11 mouse cellular contexts compared by ENCODE assay signal in the genomic region with DNA sequence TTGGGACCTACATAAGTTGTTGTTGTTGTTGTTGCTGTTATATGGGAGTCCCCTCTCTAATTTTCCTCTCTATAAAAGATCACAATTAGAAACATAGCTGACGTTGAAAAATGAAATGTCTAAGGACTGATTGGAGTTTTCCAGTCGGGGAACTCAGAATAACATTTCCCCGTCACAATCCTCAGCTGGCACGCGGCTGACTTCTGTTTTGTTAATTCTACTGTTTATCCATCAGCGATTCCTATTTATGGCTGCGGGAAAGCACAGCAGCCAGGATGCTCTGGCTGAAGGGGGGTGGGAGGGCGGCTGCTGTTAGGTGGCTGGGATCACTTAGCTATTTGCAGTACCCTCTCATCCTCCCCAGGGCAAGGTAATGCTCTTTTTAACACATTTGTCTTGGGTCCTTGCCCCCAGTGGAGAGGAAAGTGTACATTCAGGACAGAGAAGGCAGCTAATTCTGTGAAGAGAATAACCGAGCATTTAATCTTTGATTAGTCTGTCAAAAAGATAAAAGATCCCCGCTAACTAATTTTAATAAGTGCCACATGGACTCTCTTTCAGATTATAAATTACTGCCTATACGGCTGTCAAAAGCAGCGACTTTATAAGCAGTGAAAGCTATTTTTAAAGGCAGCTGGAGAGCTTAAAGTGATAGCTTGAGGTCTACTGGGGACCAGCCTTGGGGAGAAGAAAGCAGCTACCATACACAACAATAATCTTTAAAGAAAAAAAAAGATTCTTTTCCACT. TPM values are rescaled to one million over a fixed set of nuclear protein-coding genes. Genes with fewer than 3 reads are reported as not detected.
A peak's percentile ranks its signal among the peaks of the same experiment; 100 is the strongest.
DNase-seq lines count a peak whose midpoint lies in the region; ATAC-seq and TF ChIP-seq lines count a peak whose summit lies in the region.
"Had no signal": no experiment of that assay in that cellular context is flagged by ENCODE, and none has a peak within 500 bp of the region (broad histone marks: within the 10 kb centered on the region; RNA-seq: fewer than 3 reads in every experiment).

No protein-coding gene starts in this region.

- no peak overlapping the region for H3K4me2 ChIP-seq in hindbrain, embryonic 11.5 days (replicated peaks; ENCODE audit: low read depth, low read length)
- peak overlapping the region; percentile 29; the same call in 1 of the 2 replicates for H3K4me2 ChIP-seq in embryonic facial prominence, embryonic 14.5 days (ENCODE audit: low read depth, low read length)
- H3K4me2 ChIP-seq in forebrain, postnatal 0 days (ENCODE audit: low read depth), result peak overlapping the region; percentile 29; the same call in 1 of the 2 replicates
- peak overlapping the region; percentile 42 for H3K4me2 ChIP-seq in midbrain, embryonic 12.5 days (replicated peaks)

- H3K27me3 ChIP-seq in hindbrain, embryonic 11.5 days (ENCODE audit: control insufficient read depth, insufficient read depth, low read length), result no peaks in the 10 kb centered on the region
- H3K27me3 ChIP-seq in hindbrain, embryonic 10.5 days (ENCODE audit: insufficient read depth, poor library complexity, severe bottlenecking), result peaks cover 14% of the 10 kb centered on the region; the same call in 1 of the 2 replicates
- H3K27me3 ChIP-seq in embryonic facial prominence, embryonic 14.5 days (replicated peaks; ENCODE audit: control insufficient read depth, insufficient read depth, low read length), result no peaks in the 10 kb centered on the region
- H3K27me3 ChIP-seq in forebrain, postnatal 0 days (ENCODE audit: insufficient read depth, low read length), result no peaks in the 10 kb centered on the region
- H3K27me3 ChIP-seq in midbrain, embryonic 12.5 days, result peaks cover 10% of the 10 kb centered on the region; the same call in 1 of the 2 replicates

- DNase-seq in hindbrain, embryonic 11.5 days (ENCODE audit: low spot score), result peak; percentile 29
- no peak for DNase-seq in hindbrain, embryonic 10.5 days (ENCODE audit: low spot score)
- no peak for DNase-seq in embryonic facial prominence, embryonic 14.5 days (ENCODE audit: low spot score)
- DNase-seq in forebrain, postnatal 0 days, result no peak
- DNase-seq in thymus, postnatal 4 days, result no peak
- DNase-seq in left cerebral cortex, adult 2 months (ENCODE audit: extremely low spot score in 1 of 2, low spot score in 2 of 2), result no peak
- DNase-seq: cerebellum, adult 9-10 months; layer of hippocampus, postnatal 36 days; lung, adult 18-20 months had no signal

- H3K4me1 ChIP-seq in hindbrain, embryonic 11.5 days (replicated peaks; ENCODE audit: control insufficient read depth, insufficient read depth, low read length), result 0 out of 2 replicates have a peak, but pooled peaks cover 2% of the 10 kb centered on the region
- peaks cover 20% of the 10 kb centered on the region for H3K4me1 ChIP-seq in hindbrain, embryonic 10.5 days (replicated peaks)
- 0 out of 2 replicates have a peak, but pooled peaks cover 6% of the 10 kb centered on the region for H3K4me1 ChIP-seq in embryonic facial prominence, embryonic 14.5 days (ENCODE audit: control insufficient read depth, insufficient read depth, low read length)
- peaks cover 9% of the 10 kb centered on the region; the same call in 1 of the 2 replicates for H3K4me1 ChIP-seq in forebrain, postnatal 0 days (ENCODE audit: insufficient read depth)
- H3K4me1 ChIP-seq in midbrain, embryonic 12.5 days, result peaks cover 22% of the 10 kb centered on the region

- no peaks in the 10 kb centered on the region for H3K9me3 ChIP-seq in hindbrain, embryonic 11.5 days (ENCODE audit: control insufficient read depth, low read length)
- H3K9me3 ChIP-seq in hindbrain, embryonic 10.5 days, result 0 out of 2 replicates have a peak, but pooled peaks cover 2% of the 10 kb centered on the region
- H3K9me3 ChIP-seq in embryonic facial prominence, embryonic 14.5 days (ENCODE audit: control insufficient read depth, low read length), result no peaks in the 10 kb centered on the region
- H3K9me3 ChIP-seq in forebrain, postnatal 0 days (ENCODE audit: low read length), result no peaks in the 10 kb centered on the region
- H3K9me3 ChIP-seq in midbrain, embryonic 12.5 days, result no peaks in the 10 kb centered on the region

- WGBS in hindbrain, embryonic 11.5 days, result 42% methylated on average over 12 of the region's 12 CpGs
- 49% methylated on average over 12 of the region's 12 CpGs for WGBS in hindbrain, embryonic 10.5 days
- 39% methylated on average over 12 of the region's 12 CpGs for WGBS in embryonic facial prominence, embryonic 14.5 days
- 17% methylated on average over 12 of the region's 12 CpGs for WGBS in forebrain, postnatal 0 days
- 31% methylated on average over 12 of the region's 12 CpGs for WGBS in midbrain, embryonic 12.5 days

- H3K4me3 ChIP-seq in hindbrain, embryonic 11.5 days (ENCODE audit: low read depth, low read length), result no peak overlapping the region
- H3K4me3 ChIP-seq in hindbrain, embryonic 10.5 days, result no peak overlapping the region
- H3K4me3 ChIP-seq in embryonic facial prominence, embryonic 14.5 days (ENCODE audit: low read depth, low read length), result no peak overlapping the region
- no peak overlapping the region for H3K4me3 ChIP-seq in forebrain, postnatal 0 days (ENCODE audit: low read depth, low read length)
- no peak overlapping the region for H3K4me3 ChIP-seq in midbrain, embryonic 12.5 days
- H3K4me3 ChIP-seq in left cerebral cortex, adult 2 months, result no peak overlapping the region

- H3K9ac ChIP-seq in hindbrain, embryonic 11.5 days (ENCODE audit: low read depth, low read length), result no peak overlapping the region
- H3K9ac ChIP-seq in embryonic facial prominence, embryonic 14.5 days (ENCODE audit: low read depth, low read length), result no peak overlapping the region
- no peak overlapping the region for H3K9ac ChIP-seq in forebrain, postnatal 0 days
- H3K9ac ChIP-seq in midbrain, embryonic 12.5 days (replicated peaks), result no peak overlapping the region

- peak overlapping the region; percentile 65 for H3K27ac ChIP-seq in hindbrain, embryonic 11.5 days (ENCODE audit: low read depth, low read length)
- H3K27ac ChIP-seq in hindbrain, embryonic 10.5 days, result no peak overlapping the region
- no peak overlapping the region for H3K27ac ChIP-seq in embryonic facial prominence, embryonic 14.5 days (replicated peaks; ENCODE audit: low read depth, low read length)
- H3K27ac ChIP-seq in forebrain, postnatal 0 days (ENCODE audit: low read depth, low read length), result peak overlapping the region; percentile 70; the same call in 1 of the 2 replicates
- H3K27ac ChIP-seq in midbrain, embryonic 12.5 days (replicated peaks), result peak overlapping the region; percentile 72
- H3K27ac ChIP-seq in left cerebral cortex, adult 2 months, result no peak overlapping the region

- no peak for TF ChIP-seq CTCF in forebrain, postnatal 0 days (IDR thresholded peaks at IDR 0.05; ENCODE audit: low read depth)
- TF ChIP-seq CTCF in left cerebral cortex, adult 2 months (IDR thresholded peaks at IDR 0.05), result no peak

- H3K36me3 ChIP-seq in hindbrain, embryonic 11.5 days (ENCODE audit: control insufficient read depth, insufficient read depth, low read length), result no peaks in the 10 kb centered on the region
- no peaks in the 10 kb centered on the region for H3K36me3 ChIP-seq in hindbrain, embryonic 10.5 days
- H3K36me3 ChIP-seq in embryonic facial prominence, embryonic 14.5 days (ENCODE audit: control insufficient read depth, insufficient read depth, low read length), result no peaks in the 10 kb centered on the region
- no peaks in the 10 kb centered on the region; the same call in 1 of the 2 replicates for H3K36me3 ChIP-seq in forebrain, postnatal 0 days (ENCODE audit: insufficient read depth)
- no peaks in the 10 kb centered on the region for H3K36me3 ChIP-seq in midbrain, embryonic 12.5 days

- peak; percentile 53 for ATAC-seq in hindbrain, embryonic 11.5 days (ENCODE audit: low FRiP score)
- no peak for ATAC-seq in embryonic facial prominence, embryonic 14.5 days (ENCODE audit: low read depth)
- peak; percentile 52 for ATAC-seq in forebrain, postnatal 0 days
- peak; percentile 55; the same call in 1 of the 2 replicates for ATAC-seq in midbrain, embryonic 12.5 days (ENCODE audit: low FRiP score, low read depth)
- ATAC-seq: intestine, postnatal 0 days had no signal

- intact Hi-C loops in left cerebral cortex, adult 2 months (cut with DNase I), result no loop called here

RNA-seq across cellular contexts. Expression of gene Enoph1, which starts 50.9 kb away (rescaled TPM):
- 47.6 and 48.8 TPM in 2 replicates for polyA plus RNA-seq in hindbrain, embryonic 11.5 days (2014; fragmentation: Nextera tagmentation; extraction: Ambion mirVana)
- polyA plus RNA-seq in hindbrain, embryonic 10.5 days (2016; fragmentation: Nextera tagmentation; extraction: Ambion mirVana), result 46.9 and 52.1 TPM in 2 replicates
- 37.2 and 37.6 TPM in 2 replicates for polyA plus RNA-seq in embryonic facial prominence, embryonic 14.5 days (2014; fragmentation: Nextera tagmentation; extraction: Ambion mirVana)
- total RNA-seq in forebrain, postnatal 0 days (2014; rRNA removed), result 66.5 and 67.6 TPM in 2 replicates
- polyA plus RNA-seq in forebrain, postnatal 0 days (2015; fragmentation: Nextera tagmentation; extraction: Ambion mirVana), result 49.7 and 58.6 TPM in 2 replicates
- polyA plus RNA-seq in midbrain, embryonic 12.5 days (2016; fragmentation: Nextera tagmentation; extraction: Ambion mirVana), result 39.2 and 39.9 TPM in 2 replicates
- total RNA-seq in left cerebral cortex, adult 2 months (2021), result 10 to 100 TPM; 50.3 to 55.7 TPM

RNA-seq across cellular contexts. Expression of gene Hnrnpdl, which starts 51.2 kb away (rescaled TPM):
- 268 and 286 TPM in 2 replicates for polyA plus RNA-seq in hindbrain, embryonic 11.5 days (2014; fragmentation: Nextera tagmentation; extraction: Ambion mirVana)
- 193 and 212 TPM in 2 replicates for polyA plus RNA-seq in hindbrain, embryonic 10.5 days (2016; fragmentation: Nextera tagmentation; extraction: Ambion mirVana)
- polyA plus RNA-seq in embryonic facial prominence, embryonic 14.5 days (2014; fragmentation: Nextera tagmentation; extraction: Ambion mirVana), result 148 and 178 TPM in 2 replicates
- total RNA-seq in forebrain, postnatal 0 days (2014; rRNA removed), result 176 and 207 TPM in 2 replicates
- 236 and 246 TPM in 2 replicates for polyA plus RNA-seq in forebrain, postnatal 0 days (2015; fragmentation: Nextera tagmentation; extraction: Ambion mirVana)
- polyA plus RNA-seq in midbrain, embryonic 12.5 days (2016; fragmentation: Nextera tagmentation; extraction: Ambion mirVana), result 288 and 290 TPM in 2 replicates
- 100 to 1,000 TPM; 177 to 178 TPM for total RNA-seq in left cerebral cortex, adult 2 months (2021)

Comparison
In these comparisons a context has a peak if more than half of its experiments do, and no peak if none do; other contexts are left out.
1. H3K27ac ChIP-seq: peak in hindbrain, embryonic 11.5 days (single experiment), forebrain, postnatal 0 days (single experiment) and midbrain, embryonic 12.5 days (single experiment); none in hindbrain, embryonic 10.5 days (single experiment), embryonic facial prominence, embryonic 14.5 days (single experiment) and left cerebral cortex, adult 2 months (single experiment).